Mouse (Mus musculus): ENCODE data around the gene Kcns3. TPM values are rescaled to one million over a fixed set of nuclear protein-coding genes. Genes with fewer than 3 reads are reported as not detected.

Kcns3 gene
- polyA plus RNA-seq (2017; shearing (Covaris generic)), result not detected

GRCm38 (mm10) chr12:11151015-11151414 is at the start of gene Kcns3:
Gene Kcns3, minus strand, starts transcription at chr12:11151056.

Other genes with a start within 250 kb of the Kcns3 start
- gene Msgn1, start 57.9 kb upstream of the Kcns3 start, polyA plus RNA-seq (2017; shearing (Covaris generic)), result 0.62 TPM
- 4.6 TPM for gene Gen1, start 114.7 kb upstream of the Kcns3 start, polyA plus RNA-seq (2017; shearing (Covaris generic))
- gene Smc6, start 114.8 kb upstream of the Kcns3 start, polyA plus RNA-seq (2017; shearing (Covaris generic)), result 201 TPM

Data from activated CD4-positive, CD25-positive, alpha-beta regulatory T cell, adult 9 weeks (primary cell).